Mouse (Mus musculus): ENCODE data around the gene Mkrn2os. TPM values are rescaled to one million over a fixed set of nuclear protein-coding genes. Genes with fewer than 3 reads are reported as not detected.

The Mkrn2os gene
- total RNA-seq, 1 experiment = 0.22 TPM

DNA sequence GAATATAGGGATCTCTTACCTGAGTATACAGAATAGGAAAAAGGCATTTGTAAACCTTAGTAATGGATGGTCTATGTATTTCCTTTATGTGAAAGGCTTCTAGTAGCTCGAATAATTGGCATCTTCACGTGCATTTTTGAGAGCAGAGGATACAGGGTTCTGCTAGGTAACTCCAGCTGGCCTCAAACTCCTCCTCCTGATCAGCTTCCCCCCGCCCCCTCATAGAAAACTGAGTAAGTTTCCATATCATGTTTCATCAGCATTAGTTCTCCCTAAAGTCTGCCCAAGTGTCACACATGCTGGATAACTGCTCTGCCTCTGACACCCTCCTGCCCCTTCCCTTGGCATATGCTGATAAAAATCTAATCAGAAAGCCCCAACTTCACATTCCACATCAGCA lies 11.6 kb downstream of the Mkrn2os start:
- Histone ChIP-seq H3K27ac (ENCODE audit: insufficient read depth, low read depth, low read length, poor library complexity, severe bottlenecking) (no peak overlapping the region), H3K9me3 (ENCODE audit: control insufficient read depth, insufficient read depth, low read depth, low read length) (no peaks in the 10 kb centered on the region), H3K9ac (ENCODE audit: insufficient read depth, low read depth, low read length, poor library complexity, severe bottlenecking) (no peak overlapping the region), H3K4me3 (ENCODE audit: insufficient read depth in 1 of 2, low read depth in 1 of 2, low read length in 2 of 2, poor library complexity in 1 of 2, severe bottlenecking in 1 of 2) (no peak overlapping the region), H3K4me1 (ENCODE audit: control insufficient read depth in 2 of 2, insufficient read depth in 2 of 2, low read length in 2 of 2, poor library complexity in 1 of 2) (no peaks in the 10 kb centered on the region; a peak in 1 of 4 replicates), H3K36me3 (ENCODE audit: control insufficient read depth, insufficient read depth, low read length, poor library complexity, severe bottlenecking) (peaks cover 24% of the 10 kb centered on the region)
- TF ChIP-seq CHD2 (IDR thresholded peaks at IDR 0.05; ENCODE audit: low read depth, low read length) = no peak
- TF ChIP-seq ZNF384 (IDR thresholded peaks at IDR 0.05; ENCODE audit: low read depth, low read length) = no peak
- TF ChIP-seq MAFK (IDR thresholded peaks at IDR 0.05; ENCODE audit: insufficient read depth, low read depth, low read length) = no peak
- TF ChIP-seq ZC3H11A (IDR thresholded peaks at IDR 0.05; ENCODE audit: borderline replicate concordance, low read depth, low read length) = no peak
- no peak for TF ChIP-seq HCFC1 (IDR thresholded peaks at IDR 0.05; ENCODE audit: borderline replicate concordance, insufficient read depth, low read length)
- DNase-seq (ENCODE audit: low read depth, low spot score) = no peak
- in situ Hi-C loops (cut with MboI; ENCODE audit: low sequenced_read_pairs in 2 of 2, unreplicated experiment in 2 of 2) = no loop called here

- in situ Hi-C loops (cut with MboI; ENCODE audit: low sequenced_read_pairs in 2 of 2, unreplicated experiment in 2 of 2) = no loop called here
- Histone ChIP-seq H3K36me3 (ENCODE audit: control insufficient read depth, insufficient read depth, low read length, poor library complexity, severe bottlenecking) (peaks cover 38% of the 10 kb centered on the region), H3K4me1 (ENCODE audit: control insufficient read depth in 2 of 2, insufficient read depth in 2 of 2, low read length in 2 of 2, poor library complexity in 1 of 2) (no peaks in the 10 kb centered on the region; a peak in 1 of 4 replicates), H3K4me3 (ENCODE audit: insufficient read depth in 1 of 2, low read depth in 1 of 2, low read length in 2 of 2, poor library complexity in 1 of 2, severe bottlenecking in 1 of 2) (no peak overlapping the region), H3K9me3 (ENCODE audit: control insufficient read depth, insufficient read depth, low read depth, low read length) (no peaks in the 10 kb centered on the region), H3K27ac (ENCODE audit: insufficient read depth, low read depth, low read length, poor library complexity, severe bottlenecking) (no peak overlapping the region), H3K9ac (ENCODE audit: insufficient read depth, low read depth, low read length, poor library complexity, severe bottlenecking) (no peak overlapping the region)
- TF ChIP-seq HCFC1 (IDR thresholded peaks at IDR 0.05; ENCODE audit: borderline replicate concordance, insufficient read depth, low read length) (no peak), CHD2 (IDR thresholded peaks at IDR 0.05; ENCODE audit: low read depth, low read length) (no peak), ZNF384 (IDR thresholded peaks at IDR 0.05; ENCODE audit: low read depth, low read length) (no peak), ZC3H11A (IDR thresholded peaks at IDR 0.05; ENCODE audit: borderline replicate concordance, low read depth, low read length) (no peak), MAFK (IDR thresholded peaks at IDR 0.05; ENCODE audit: insufficient read depth, low read depth, low read length) (no peak)
- DNase-seq (ENCODE audit: low read depth, low spot score) = no peak
These were observed 14.4 kb downstream of the Mkrn2os start for GRCm38 (mm10) chr6:115577941-115578340.

GRCm38 (mm10) chr6:115577407-115577806 lies 15.0 kb downstream of the Mkrn2os start:
- Histone ChIP-seq H3K27ac (ENCODE audit: insufficient read depth, low read depth, low read length, poor library complexity, severe bottlenecking) (no peak overlapping the region), H3K4me1 (ENCODE audit: control insufficient read depth in 2 of 2, insufficient read depth in 2 of 2, low read length in 2 of 2, poor library complexity in 1 of 2) (no peaks in the 10 kb centered on the region), H3K4me3 (ENCODE audit: insufficient read depth in 1 of 2, low read depth in 1 of 2, low read length in 2 of 2, poor library complexity in 1 of 2, severe bottlenecking in 1 of 2) (no peak overlapping the region), H3K9ac (ENCODE audit: insufficient read depth, low read depth, low read length, poor library complexity, severe bottlenecking) (no peak overlapping the region), H3K9me3 (ENCODE audit: control insufficient read depth, insufficient read depth, low read depth, low read length) (no peaks in the 10 kb centered on the region), H3K36me3 (ENCODE audit: control insufficient read depth, insufficient read depth, low read length, poor library complexity, severe bottlenecking) (peaks cover 41% of the 10 kb centered on the region)
- no peak for DNase-seq (ENCODE audit: low read depth, low spot score)
- TF ChIP-seq MAFK (IDR thresholded peaks at IDR 0.05; ENCODE audit: insufficient read depth, low read depth, low read length) (no peak), HCFC1 (IDR thresholded peaks at IDR 0.05; ENCODE audit: borderline replicate concordance, insufficient read depth, low read length) (no peak), ZNF384 (IDR thresholded peaks at IDR 0.05; ENCODE audit: low read depth, low read length) (no peak), CHD2 (IDR thresholded peaks at IDR 0.05; ENCODE audit: low read depth, low read length) (no peak), ZC3H11A (IDR thresholded peaks at IDR 0.05; ENCODE audit: borderline replicate concordance, low read depth, low read length) (no peak)
- in situ Hi-C loops (cut with MboI; ENCODE audit: low sequenced_read_pairs in 2 of 2, unreplicated experiment in 2 of 2) = no loop called here

GRCm38 (mm10) chr6:115574171-115574570 lies 18.2 kb downstream of the Mkrn2os start:
- H3K4me1 ChIP-seq (ENCODE audit: control insufficient read depth in 2 of 2, insufficient read depth in 2 of 2, low read length in 2 of 2, poor library complexity in 1 of 2) = no peaks in the 10 kb centered on the region
- H3K4me3 ChIP-seq (ENCODE audit: insufficient read depth in 1 of 2, low read depth in 1 of 2, low read length in 2 of 2, poor library complexity in 1 of 2, severe bottlenecking in 1 of 2) = no peak overlapping the region
- H3K9me3 ChIP-seq (ENCODE audit: control insufficient read depth, insufficient read depth, low read depth, low read length) = peaks cover under 1% of the 10 kb centered on the region; the same call in 1 of the 2 replicates
- TF ChIP-seq MAFK (IDR thresholded peaks at IDR 0.05; ENCODE audit: insufficient read depth, low read depth, low read length) = no peak
- TF ChIP-seq ZNF384 (IDR thresholded peaks at IDR 0.05; ENCODE audit: low read depth, low read length) = no peak
- TF ChIP-seq ZC3H11A (IDR thresholded peaks at IDR 0.05; ENCODE audit: borderline replicate concordance, low read depth, low read length) = no peak
- no peak for TF ChIP-seq HCFC1 (IDR thresholded peaks at IDR 0.05; ENCODE audit: borderline replicate concordance, insufficient read depth, low read length)
- no peak for TF ChIP-seq CHD2 (IDR thresholded peaks at IDR 0.05; ENCODE audit: low read depth, low read length)
- in situ Hi-C loops (cut with MboI; ENCODE audit: low sequenced_read_pairs in 2 of 2, unreplicated experiment in 2 of 2) = no loop called here
- peaks cover 53% of the 10 kb centered on the region for H3K36me3 ChIP-seq (ENCODE audit: control insufficient read depth, insufficient read depth, low read length, poor library complexity, severe bottlenecking)
- no peak overlapping the region for H3K27ac ChIP-seq (ENCODE audit: insufficient read depth, low read depth, low read length, poor library complexity, severe bottlenecking)
- DNase-seq (ENCODE audit: low read depth, low spot score) = no peak
- no peak overlapping the region for H3K9ac ChIP-seq (ENCODE audit: insufficient read depth, low read depth, low read length, poor library complexity, severe bottlenecking)
